Mouse (Mus musculus): ENCODE measurements around the gene Crtam. TPM values are rescaled to one million over a fixed set of nuclear protein-coding genes. Genes with fewer than 3 reads are reported as not detected.

The Crtam gene
- polyA plus RNA-seq, 1 experiment = 0.11 TPM

DNA sequence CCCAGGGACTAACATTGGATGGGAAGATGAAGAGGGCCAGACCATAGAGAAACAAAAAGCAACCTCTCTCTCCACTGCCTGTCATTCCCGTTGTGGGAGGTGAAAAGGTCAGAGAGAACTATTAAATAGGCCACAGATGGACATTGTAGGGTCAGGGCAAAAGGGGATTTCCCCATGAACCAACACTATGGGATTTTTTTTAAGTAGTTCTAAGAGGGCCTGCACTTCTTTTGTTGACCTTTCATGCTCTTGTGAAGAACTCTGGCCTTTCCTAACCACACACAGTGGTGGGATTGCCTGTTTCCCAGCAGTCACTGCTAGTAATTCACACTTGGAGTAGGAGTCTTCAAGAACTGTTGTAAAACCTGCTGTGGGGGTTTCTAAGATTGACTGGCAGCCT is 3.4 kb upstream of the Crtam start:
- no peaks in the 10 kb centered on the region for H3K27me3 ChIP-seq (replicated peaks; ENCODE audit: control insufficient read depth, insufficient read depth, low read length)
- H3K27ac ChIP-seq (ENCODE audit: insufficient read depth, low read depth, low read length) = no peak overlapping the region
- no peak overlapping the region for H3K4me3 ChIP-seq (ENCODE audit: insufficient read depth, low read depth, low read length)
- TF ChIP-seq CTCF (conservative IDR thresholded peaks at IDR 0.05; ENCODE audit: insufficient read depth, insufficient read length, low read depth, low read length) (no peak), POLR2A (IDR thresholded peaks at IDR 0.05; ENCODE audit: low read depth, low read length) (no peak)
- peaks cover 2% of the 10 kb centered on the region; the same call in 1 of the 2 replicates for H3K4me1 ChIP-seq (ENCODE audit: control insufficient read depth, insufficient read depth, low read length)
- no peak for DNase-seq
- H3K36me3 ChIP-seq (ENCODE audit: control insufficient read depth, insufficient read depth, low read length) = no peaks in the 10 kb centered on the region
- WGBS = 35% methylated on average over 1 of the region's 1 CpGs

DNA sequence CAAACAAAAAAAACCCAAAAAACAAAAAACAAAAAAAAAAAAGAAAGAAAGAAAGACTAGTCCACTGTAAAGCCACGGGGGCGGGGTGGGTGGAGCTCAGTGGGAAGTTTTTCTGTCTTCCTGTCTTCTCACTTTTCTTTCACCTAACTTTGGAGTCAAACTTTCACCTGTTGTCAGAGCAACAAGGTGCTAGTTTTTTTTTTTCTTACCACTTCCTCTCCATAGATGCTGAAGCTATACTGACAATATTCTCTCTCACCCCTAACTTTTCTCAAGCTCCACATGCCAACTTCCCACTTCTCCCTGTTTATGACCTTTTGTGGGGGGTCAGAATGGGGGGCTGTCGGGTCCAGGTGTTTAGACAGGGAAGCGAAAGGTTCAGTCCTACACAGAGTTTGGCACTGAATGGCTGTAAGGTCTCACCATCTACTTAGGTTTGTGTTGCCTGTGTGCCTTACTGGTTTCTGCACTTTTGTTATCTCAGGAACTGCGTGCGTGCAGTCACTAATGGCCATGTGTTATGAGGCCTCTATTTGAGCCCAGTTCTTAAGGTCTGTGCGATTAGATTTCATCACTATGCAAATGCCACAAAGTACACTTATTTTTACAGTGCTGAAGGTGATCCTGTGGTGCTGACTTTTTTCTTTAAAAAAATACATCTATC is 7.2 kb downstream of the Crtam start:
- Histone ChIP-seq H3K36me3 (ENCODE audit: control insufficient read depth, insufficient read depth, low read length) (no peaks in the 10 kb centered on the region), H3K27ac (ENCODE audit: insufficient read depth, low read depth, low read length) (no peak overlapping the region), H3K27me3 (replicated peaks; ENCODE audit: control insufficient read depth, insufficient read depth, low read length) (no peaks in the 10 kb centered on the region; the same call in 1 of the 2 replicates), H3K4me1 (ENCODE audit: control insufficient read depth, insufficient read depth, low read length) (no peaks in the 10 kb centered on the region), H3K4me3 (ENCODE audit: insufficient read depth, low read depth, low read length) (no peak overlapping the region)
- DNase-seq = no peak
- TF ChIP-seq CTCF (conservative IDR thresholded peaks at IDR 0.05; ENCODE audit: insufficient read depth, insufficient read length, low read depth, low read length) (no peak), POLR2A (IDR thresholded peaks at IDR 0.05; ENCODE audit: low read depth, low read length) (no peak)
- WGBS = 83% methylated on average over 7 of the region's 7 CpGs

DNA sequence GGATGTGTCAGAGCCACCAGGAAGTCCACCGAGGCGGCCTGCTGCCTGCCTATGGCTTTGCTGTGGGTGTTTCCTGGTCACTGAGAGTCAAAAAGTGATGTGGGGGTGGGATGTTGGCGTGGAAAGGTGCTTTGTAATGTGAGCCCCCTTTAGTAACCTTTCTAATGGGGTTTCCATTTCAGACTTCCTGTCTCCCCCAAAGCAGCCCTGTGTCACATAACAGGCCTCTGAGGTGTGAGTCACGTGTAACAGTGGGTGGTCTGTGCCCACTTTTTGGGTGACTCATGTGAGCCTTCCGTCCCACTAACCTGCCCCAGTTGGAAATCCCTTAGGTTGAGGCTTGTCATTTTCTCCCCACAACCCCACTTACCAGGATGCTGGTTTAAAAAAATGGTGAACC is 10.4 kb downstream of the Crtam start:
- no peak for TF ChIP-seq POLR2A (IDR thresholded peaks at IDR 0.05; ENCODE audit: low read depth, low read length)
- TF ChIP-seq CTCF (conservative IDR thresholded peaks at IDR 0.05; ENCODE audit: insufficient read depth, insufficient read length, low read depth, low read length) = no peak

DNA sequence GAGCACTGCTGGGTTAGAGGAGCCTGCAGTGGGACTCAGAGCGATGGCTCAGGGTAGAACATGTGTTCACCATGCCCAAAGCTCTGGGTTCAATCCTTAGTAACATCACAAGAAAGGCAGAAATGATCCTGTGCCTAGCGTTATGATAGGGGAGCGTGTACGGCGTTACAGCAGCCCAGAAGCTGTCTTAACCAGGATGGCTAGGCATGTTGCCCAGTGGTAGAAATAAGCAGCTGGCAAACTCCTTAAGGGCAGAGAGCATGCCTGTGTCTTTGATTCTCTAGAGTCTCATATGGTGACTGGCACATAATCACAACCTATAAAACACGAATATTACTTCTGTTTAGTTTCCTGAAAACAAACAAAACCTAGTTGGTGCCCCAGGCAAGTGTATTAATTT is 12.9 kb downstream of the Crtam start:
- WGBS = 89% methylated on average over 6 of the region's 6 CpGs
- Histone ChIP-seq H3K36me3 (ENCODE audit: control insufficient read depth, insufficient read depth, low read length) (no peaks in the 10 kb centered on the region), H3K4me3 (ENCODE audit: insufficient read depth, low read depth, low read length) (no peak overlapping the region), H3K27ac (ENCODE audit: insufficient read depth, low read depth, low read length) (no peak overlapping the region), H3K27me3 (replicated peaks; ENCODE audit: control insufficient read depth, insufficient read depth, low read length) (no peaks in the 10 kb centered on the region; the same call in 1 of the 2 replicates), H3K4me1 (ENCODE audit: control insufficient read depth, insufficient read depth, low read length) (no peaks in the 10 kb centered on the region)
- DNase-seq = no peak
- TF ChIP-seq CTCF (conservative IDR thresholded peaks at IDR 0.05; ENCODE audit: insufficient read depth, insufficient read length, low read depth, low read length) (no peak), POLR2A (IDR thresholded peaks at IDR 0.05; ENCODE audit: low read depth, low read length) (no peak)

More for the DNA sequence above, 10.4 kb downstream of the Crtam start:
- Histone ChIP-seq H3K27me3 (replicated peaks; ENCODE audit: control insufficient read depth, insufficient read depth, low read length) (no peaks in the 10 kb centered on the region; the same call in 1 of the 2 replicates), H3K4me1 (ENCODE audit: control insufficient read depth, insufficient read depth, low read length) (no peaks in the 10 kb centered on the region), H3K4me3 (ENCODE audit: insufficient read depth, low read depth, low read length) (no peak overlapping the region), H3K27ac (ENCODE audit: insufficient read depth, low read depth, low read length) (no peak overlapping the region), H3K36me3 (ENCODE audit: control insufficient read depth, insufficient read depth, low read length) (no peaks in the 10 kb centered on the region)
- WGBS = 70% methylated on average over 5 of the region's 5 CpGs
- DNase-seq = no peak

DNA sequence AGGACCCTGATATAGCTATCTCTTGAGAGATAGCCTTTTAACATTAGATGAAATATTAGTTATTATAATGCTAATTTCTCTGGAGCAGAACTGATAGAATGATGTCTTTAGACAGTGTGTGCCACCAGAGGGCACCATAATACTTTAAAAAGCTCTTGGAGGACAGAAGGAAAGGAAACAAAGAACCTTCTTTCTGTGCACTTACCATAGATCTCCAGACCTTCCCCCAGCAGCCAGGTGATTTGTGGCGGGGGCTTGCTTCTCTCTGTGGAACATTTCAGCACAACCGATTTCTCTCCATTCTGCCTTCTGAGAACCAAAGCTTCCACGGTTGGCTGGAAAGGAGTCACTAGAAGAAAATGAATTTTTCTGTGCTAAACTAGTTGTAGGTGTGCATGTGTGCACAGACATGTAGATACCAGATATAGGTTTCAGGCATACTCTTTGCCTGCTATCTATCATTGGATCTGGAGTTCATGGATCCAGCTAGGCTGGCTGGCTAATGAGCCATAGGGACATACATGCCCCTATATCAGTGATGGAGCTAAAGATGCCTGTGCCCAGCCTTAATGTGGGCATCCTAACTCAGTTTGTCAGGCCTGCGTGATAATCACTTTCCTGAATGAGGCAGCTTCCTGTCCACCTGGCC is 14.4 kb downstream of the Crtam start:
- DNase-seq = peak; percentile 62
- no peak for TF ChIP-seq POLR2A (IDR thresholded peaks at IDR 0.05; ENCODE audit: low read depth, low read length)
- TF ChIP-seq CTCF (conservative IDR thresholded peaks at IDR 0.05; ENCODE audit: insufficient read depth, insufficient read length, low read depth, low read length) = 0 out of 2 replicates have a peak, but pooled peaks have one; percentile 8
- Histone ChIP-seq H3K27ac (ENCODE audit: insufficient read depth, low read depth, low read length) (no peak overlapping the region), H3K4me3 (ENCODE audit: insufficient read depth, low read depth, low read length) (no peak overlapping the region), H3K4me1 (ENCODE audit: control insufficient read depth, insufficient read depth, low read length) (no peaks in the 10 kb centered on the region), H3K36me3 (ENCODE audit: control insufficient read depth, insufficient read depth, low read length) (no peaks in the 10 kb centered on the region), H3K27me3 (replicated peaks; ENCODE audit: control insufficient read depth, insufficient read depth, low read length) (no peaks in the 10 kb centered on the region; the same call in 1 of the 2 replicates)
- WGBS = 34% methylated on average over 4 of the region's 4 CpGs

DNA sequence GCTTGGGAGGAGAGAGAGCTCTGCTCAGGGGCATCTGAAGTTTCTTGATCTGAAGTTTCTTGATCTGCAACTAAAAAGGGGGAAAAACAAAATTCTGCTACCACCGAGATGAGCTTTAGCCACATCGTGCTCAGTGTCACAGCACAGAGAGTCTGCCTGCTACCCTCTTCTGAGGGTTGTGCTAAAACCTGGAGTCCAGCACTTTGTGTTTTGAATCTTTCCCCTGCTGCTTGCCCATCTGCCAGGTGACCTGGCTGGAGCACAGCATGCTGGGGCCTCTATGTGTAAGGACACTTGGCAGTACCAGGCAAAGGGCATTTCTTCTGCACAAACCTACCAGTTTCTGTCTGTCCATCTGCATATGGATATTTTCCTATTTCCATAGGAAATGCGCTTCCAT is 20.1 kb downstream of the Crtam start:
- no peak for DNase-seq
- no peak overlapping the region for H3K4me3 ChIP-seq (ENCODE audit: insufficient read depth, low read depth, low read length)
- H3K27me3 ChIP-seq (replicated peaks; ENCODE audit: control insufficient read depth, insufficient read depth, low read length) = no peaks in the 10 kb centered on the region
- no peaks in the 10 kb centered on the region for H3K36me3 ChIP-seq (ENCODE audit: control insufficient read depth, insufficient read depth, low read length)
- no peak overlapping the region for H3K27ac ChIP-seq (ENCODE audit: insufficient read depth, low read depth, low read length)
- 70% methylated on average over 3 of the region's 3 CpGs for WGBS
- TF ChIP-seq POLR2A (IDR thresholded peaks at IDR 0.05; ENCODE audit: low read depth, low read length) (no peak), CTCF (conservative IDR thresholded peaks at IDR 0.05; ENCODE audit: insufficient read depth, insufficient read length, low read depth, low read length) (no peak)
- no peaks in the 10 kb centered on the region for H3K4me1 ChIP-seq (ENCODE audit: control insufficient read depth, insufficient read depth, low read length)

DNA sequence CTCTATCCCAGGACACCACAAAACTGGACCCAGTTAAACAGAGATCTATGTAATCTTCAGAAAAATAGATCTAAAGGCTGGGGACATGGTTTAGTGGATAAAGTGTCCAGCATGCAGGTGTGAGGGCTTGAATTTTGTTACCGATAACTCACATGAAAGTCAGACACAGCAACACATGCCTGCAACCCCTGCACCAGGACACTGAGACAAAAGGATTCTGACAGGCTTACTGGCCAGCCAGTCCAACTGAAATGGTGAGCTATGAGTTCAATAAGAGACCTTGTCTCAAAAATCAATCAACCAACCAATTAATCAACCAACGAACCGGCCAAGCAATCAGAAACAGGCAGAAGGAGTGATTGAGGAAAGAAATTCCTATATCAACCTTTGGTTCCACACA is 20.7 kb downstream of the Crtam start:
- no peak for DNase-seq
- WGBS = 86% methylated on average over 3 of the region's 3 CpGs
- Histone ChIP-seq H3K36me3 (ENCODE audit: control insufficient read depth, insufficient read depth, low read length) (no peaks in the 10 kb centered on the region), H3K4me1 (ENCODE audit: control insufficient read depth, insufficient read depth, low read length) (no peaks in the 10 kb centered on the region), H3K27me3 (replicated peaks; ENCODE audit: control insufficient read depth, insufficient read depth, low read length) (no peaks in the 10 kb centered on the region), H3K4me3 (ENCODE audit: insufficient read depth, low read depth, low read length) (no peak overlapping the region), H3K27ac (ENCODE audit: insufficient read depth, low read depth, low read length) (no peak overlapping the region)
- no peak for TF ChIP-seq CTCF (conservative IDR thresholded peaks at IDR 0.05; ENCODE audit: insufficient read depth, insufficient read length, low read depth, low read length)
- TF ChIP-seq POLR2A (IDR thresholded peaks at IDR 0.05; ENCODE audit: low read depth, low read length) = no peak
